Mouse (Mus musculus): Measurements from ENCODE around the gene Zfand6. TPM values are rescaled to one million over a fixed set of nuclear protein-coding genes. Genes with fewer than 3 reads are reported as not detected.

Zfand6 gene
- polyA plus RNA-seq (2014; fragmentation: Nextera tagmentation; extraction: Ambion mirVana): 245 and 246 TPM in 2 replicates

- peak; percentile 99 for DNase-seq (ENCODE audit: low spot score, missing footprints)
- Histone ChIP-seq H3K4me2 (peak within 1 kb of the TSS; percentile 65), H3K4me3 (ENCODE audit: low read depth, low read length) (peak within 1 kb of the TSS; percentile 52), H3K9me3 (ENCODE audit: control insufficient read depth, low read length) (no peaks in the 10 kb centered on the region), H3K27me3 (ENCODE audit: control insufficient read depth, insufficient read depth, low read length) (no peaks in the 10 kb centered on the region), H3K4me1 (ENCODE audit: control insufficient read depth, insufficient read depth, low read length) (peaks cover 4% of the 10 kb centered on the region; the same call in 1 of the 2 replicates), H3K9ac (ENCODE audit: low read length) (peak within 1 kb of the TSS; percentile 56), H3K27ac (ENCODE audit: low read depth, low read length) (peak within 1 kb of the TSS; percentile 33; the same call in 1 of the 2 replicates), H3K36me3 (ENCODE audit: control insufficient read depth, insufficient read depth, low read length) (no peaks in the 10 kb centered on the region)
- under 1% methylated on average over 71 of the region's 87 CpGs for WGBS
- peak; percentile 99 for ATAC-seq (ENCODE audit: low FRiP score)
These were observed at the start of gene Zfand6 for GRCm38 (mm10) chr7:84689251-84690100. Gene Zfand6 (minus strand): TSS chr7:84689959.

GRCm38 (mm10) chr7:84736803-84737202 is 47.0 kb upstream of the Zfand6 start:
- Histone ChIP-seq H3K4me2 (no peak overlapping the region), H3K4me3 (ENCODE audit: low read depth, low read length) (no peak overlapping the region), H3K9ac (ENCODE audit: low read length) (no peak overlapping the region), H3K9me3 (ENCODE audit: control insufficient read depth, low read length) (no peaks in the 10 kb centered on the region), H3K27me3 (ENCODE audit: control insufficient read depth, insufficient read depth, low read length) (no peaks in the 10 kb centered on the region), H3K4me1 (ENCODE audit: control insufficient read depth, insufficient read depth, low read length) (no peaks in the 10 kb centered on the region), H3K36me3 (ENCODE audit: control insufficient read depth, insufficient read depth, low read length) (no peaks in the 10 kb centered on the region), H3K27ac (ENCODE audit: low read depth, low read length) (no peak overlapping the region)
- no peak for DNase-seq (ENCODE audit: low spot score, missing footprints)
- ATAC-seq (ENCODE audit: low FRiP score): no peak
- WGBS: 85% methylated on average over 2 of the region's 2 CpGs

- no peak for DNase-seq (ENCODE audit: low spot score, missing footprints)
- ATAC-seq (ENCODE audit: low FRiP score): no peak
- Histone ChIP-seq H3K9me3 (ENCODE audit: control insufficient read depth, low read length) (no peaks in the 10 kb centered on the region), H3K27me3 (ENCODE audit: control insufficient read depth, insufficient read depth, low read length) (no peaks in the 10 kb centered on the region), H3K4me1 (ENCODE audit: control insufficient read depth, insufficient read depth, low read length) (no peaks in the 10 kb centered on the region), H3K4me2 (no peak overlapping the region), H3K27ac (ENCODE audit: low read depth, low read length) (no peak overlapping the region), H3K36me3 (ENCODE audit: control insufficient read depth, insufficient read depth, low read length) (no peaks in the 10 kb centered on the region), H3K9ac (ENCODE audit: low read length) (no peak overlapping the region), H3K4me3 (ENCODE audit: low read depth, low read length) (no peak overlapping the region)
- 71% methylated on average over 1 of the region's 1 CpGs for WGBS
These were observed 43.3 kb upstream of the Zfand6 start for GRCm38 (mm10) chr7:84733038-84733437.

GRCm38 (mm10) chr7:84732052-84732451 is 42.3 kb upstream of the Zfand6 start:
- no peaks in the 10 kb centered on the region for H3K27me3 ChIP-seq (ENCODE audit: control insufficient read depth, insufficient read depth, low read length)
- H3K36me3 ChIP-seq (ENCODE audit: control insufficient read depth, insufficient read depth, low read length): no peaks in the 10 kb centered on the region
- H3K4me3 ChIP-seq (ENCODE audit: low read depth, low read length): no peak overlapping the region
- H3K27ac ChIP-seq (ENCODE audit: low read depth, low read length): no peak overlapping the region
- no peaks in the 10 kb centered on the region for H3K9me3 ChIP-seq (ENCODE audit: control insufficient read depth, low read length)
- H3K9ac ChIP-seq (ENCODE audit: low read length): no peak overlapping the region
- H3K4me1 ChIP-seq (ENCODE audit: control insufficient read depth, insufficient read depth, low read length): no peaks in the 10 kb centered on the region
- ATAC-seq (ENCODE audit: low FRiP score) (no peak), DNase-seq (ENCODE audit: low spot score, missing footprints) (no peak)
- 88% methylated on average over 1 of the region's 1 CpGs for WGBS
- H3K4me2 ChIP-seq: no peak overlapping the region

- Histone ChIP-seq H3K4me1 (ENCODE audit: control insufficient read depth, insufficient read depth, low read length) (no peaks in the 10 kb centered on the region), H3K9ac (ENCODE audit: low read length) (no peak overlapping the region), H3K4me3 (ENCODE audit: low read depth, low read length) (no peak overlapping the region), H3K27me3 (ENCODE audit: control insufficient read depth, insufficient read depth, low read length) (no peaks in the 10 kb centered on the region), H3K4me2 (no peak overlapping the region), H3K36me3 (ENCODE audit: control insufficient read depth, insufficient read depth, low read length) (no peaks in the 10 kb centered on the region), H3K27ac (ENCODE audit: low read depth, low read length) (no peak overlapping the region), H3K9me3 (ENCODE audit: control insufficient read depth, low read length) (no peaks in the 10 kb centered on the region)
- DNase-seq (ENCODE audit: low spot score, missing footprints) (no peak), ATAC-seq (ENCODE audit: low FRiP score) (no peak)
- WGBS: 88% methylated on average over 3 of the region's 3 CpGs
These were observed 41.3 kb upstream of the Zfand6 start for GRCm38 (mm10) chr7:84731076-84731475.

- Histone ChIP-seq H3K9me3 (ENCODE audit: control insufficient read depth, low read length) (no peaks in the 10 kb centered on the region), H3K4me2 (no peak overlapping the region), H3K27me3 (ENCODE audit: control insufficient read depth, insufficient read depth, low read length) (no peaks in the 10 kb centered on the region), H3K36me3 (ENCODE audit: control insufficient read depth, insufficient read depth, low read length) (no peaks in the 10 kb centered on the region), H3K4me1 (ENCODE audit: control insufficient read depth, insufficient read depth, low read length) (no peaks in the 10 kb centered on the region), H3K9ac (ENCODE audit: low read length) (no peak overlapping the region), H3K27ac (ENCODE audit: low read depth, low read length) (no peak overlapping the region), H3K4me3 (ENCODE audit: low read depth, low read length) (no peak overlapping the region)
- DNase-seq (ENCODE audit: low spot score, missing footprints): no peak
- WGBS: 74% methylated on average over 7 of the region's 7 CpGs
- ATAC-seq (ENCODE audit: low FRiP score): no peak
These were observed 33.2 kb upstream of the Zfand6 start for GRCm38 (mm10) chr7:84722804-84723459.

- H3K4me3 ChIP-seq (ENCODE audit: low read depth, low read length): no peak overlapping the region
- no peaks in the 10 kb centered on the region for H3K36me3 ChIP-seq (ENCODE audit: control insufficient read depth, insufficient read depth, low read length)
- H3K9me3 ChIP-seq (ENCODE audit: control insufficient read depth, low read length): no peaks in the 10 kb centered on the region
- H3K9ac ChIP-seq (ENCODE audit: low read length): no peak overlapping the region
- DNase-seq (ENCODE audit: low spot score, missing footprints) (no peak), ATAC-seq (ENCODE audit: low FRiP score) (no peak)
- H3K4me1 ChIP-seq (ENCODE audit: control insufficient read depth, insufficient read depth, low read length): no peaks in the 10 kb centered on the region
- H3K27me3 ChIP-seq (ENCODE audit: control insufficient read depth, insufficient read depth, low read length): no peaks in the 10 kb centered on the region
- no peak overlapping the region for H3K27ac ChIP-seq (ENCODE audit: low read depth, low read length)
- H3K4me2 ChIP-seq: no peak overlapping the region
These were observed 20.7 kb upstream of the Zfand6 start for GRCm38 (mm10) chr7:84710287-84710958.

GRCm38 (mm10) chr7:84706877-84707276 is 17.1 kb upstream of the Zfand6 start:
- Histone ChIP-seq H3K9ac (ENCODE audit: low read length) (no peak overlapping the region), H3K36me3 (ENCODE audit: control insufficient read depth, insufficient read depth, low read length) (no peaks in the 10 kb centered on the region), H3K4me1 (ENCODE audit: control insufficient read depth, insufficient read depth, low read length) (no peaks in the 10 kb centered on the region), H3K4me2 (no peak overlapping the region), H3K27me3 (ENCODE audit: control insufficient read depth, insufficient read depth, low read length) (no peaks in the 10 kb centered on the region), H3K4me3 (ENCODE audit: low read depth, low read length) (no peak overlapping the region), H3K9me3 (ENCODE audit: control insufficient read depth, low read length) (no peaks in the 10 kb centered on the region), H3K27ac (ENCODE audit: low read depth, low read length) (no peak overlapping the region)
- 84% methylated on average over 3 of the region's 3 CpGs for WGBS
- DNase-seq (ENCODE audit: low spot score, missing footprints) (no peak), ATAC-seq (ENCODE audit: low FRiP score) (no peak)

- no peaks in the 10 kb centered on the region for H3K9me3 ChIP-seq (ENCODE audit: control insufficient read depth, low read length)
- DNase-seq (ENCODE audit: low spot score, missing footprints) (no peak), ATAC-seq (ENCODE audit: low FRiP score) (no peak)
- H3K27ac ChIP-seq (ENCODE audit: low read depth, low read length): no peak overlapping the region
- peak overlapping the region; percentile 65 for H3K4me2 ChIP-seq
- peak overlapping the region; percentile 52 for H3K4me3 ChIP-seq (ENCODE audit: low read depth, low read length)
- WGBS: 4% methylated on average over 19 of the region's 19 CpGs
- H3K4me1 ChIP-seq (ENCODE audit: control insufficient read depth, insufficient read depth, low read length): peaks cover 4% of the 10 kb centered on the region; the same call in 1 of the 2 replicates
- H3K9ac ChIP-seq (ENCODE audit: low read length): peak overlapping the region; percentile 5; the same call in 1 of the 2 replicates
- H3K36me3 ChIP-seq (ENCODE audit: control insufficient read depth, insufficient read depth, low read length): no peaks in the 10 kb centered on the region
- H3K27me3 ChIP-seq (ENCODE audit: control insufficient read depth, insufficient read depth, low read length): no peaks in the 10 kb centered on the region
These were observed 346 bp upstream of the Zfand6 start for GRCm38 (mm10) chr7:84690101-84690509.

All from midbrain, embryonic 11.5 days (tissue).